Mouse (Mus musculus) ES-CJ7 (cell line): Measurements from ENCODE around the gene Gpank1.

Experiments
- DNase-seq: peaks from one replicate; pipeline ENCODE4 v3.0.0; 2011; ENCODE audit warnings: low read depth, low spot score

The Gpank1 gene

DNA sequence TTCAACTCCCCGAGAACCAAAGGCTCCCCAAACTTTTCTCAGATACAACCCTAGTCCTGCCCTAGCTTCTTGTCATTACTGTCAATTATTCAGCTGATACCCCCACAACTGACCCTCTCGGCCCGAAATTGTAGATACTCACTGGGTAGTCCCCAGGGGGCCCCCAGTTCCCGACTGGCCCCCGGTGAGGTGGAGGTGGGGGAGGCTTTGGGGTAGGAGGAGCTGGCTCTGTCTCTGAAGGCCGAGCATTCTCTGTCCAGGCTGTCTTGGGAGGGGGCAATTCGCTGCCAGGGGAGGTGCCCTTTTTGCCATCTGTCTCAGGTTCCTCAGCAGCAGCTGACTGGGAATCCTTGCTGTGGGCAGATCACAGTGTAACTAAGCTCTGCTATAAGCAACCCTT is 38.4 kb downstream of the Gpank1 start:
- no peak for DNase-seq

DNA sequence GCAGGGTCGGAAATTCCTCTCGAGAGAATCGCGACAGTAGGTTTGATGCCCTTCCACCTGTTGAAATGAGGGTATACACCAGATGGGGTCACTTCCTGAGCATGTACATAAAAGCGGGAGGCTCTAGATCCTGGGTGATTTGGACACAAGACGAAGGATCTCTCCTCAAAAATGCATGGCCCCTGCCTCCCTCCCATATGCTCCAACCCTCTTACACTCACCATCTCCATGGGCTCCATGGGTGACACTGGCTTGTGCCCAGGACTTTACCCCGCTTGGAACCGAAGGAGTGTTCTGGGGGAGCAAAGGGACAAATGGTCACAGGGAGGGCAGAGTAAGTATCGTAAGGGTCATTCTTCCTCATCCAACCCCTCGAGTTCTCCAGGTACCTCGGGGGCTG is 40.2 kb downstream of the Gpank1 start:
- DNase-seq: no peak

GRCm38 (mm10) chr17:35162121-35162520 is 40.9 kb downstream of the Gpank1 start:
- DNase-seq: no peak

DNA sequence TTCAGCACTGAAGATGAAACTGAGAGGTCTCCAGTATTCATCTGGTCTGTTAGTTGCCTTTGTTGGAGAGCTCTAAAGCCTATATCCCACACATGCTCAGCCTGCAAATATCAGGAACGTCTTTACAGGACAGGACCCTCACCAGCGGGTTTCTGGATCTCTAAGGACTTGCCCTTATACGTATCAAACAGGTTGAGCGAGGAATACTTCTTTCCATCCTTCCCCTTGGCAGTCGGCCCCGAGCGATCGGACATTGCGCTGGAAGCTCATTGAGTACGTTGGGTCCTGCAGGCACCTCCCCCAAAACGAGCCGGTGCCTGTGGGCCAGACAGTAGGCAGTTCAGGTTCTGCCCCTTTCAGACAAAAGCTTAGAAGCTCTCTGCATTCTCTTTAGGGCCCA is 41.5 kb downstream of the Gpank1 start:
- DNase-seq: no peak

DNA sequence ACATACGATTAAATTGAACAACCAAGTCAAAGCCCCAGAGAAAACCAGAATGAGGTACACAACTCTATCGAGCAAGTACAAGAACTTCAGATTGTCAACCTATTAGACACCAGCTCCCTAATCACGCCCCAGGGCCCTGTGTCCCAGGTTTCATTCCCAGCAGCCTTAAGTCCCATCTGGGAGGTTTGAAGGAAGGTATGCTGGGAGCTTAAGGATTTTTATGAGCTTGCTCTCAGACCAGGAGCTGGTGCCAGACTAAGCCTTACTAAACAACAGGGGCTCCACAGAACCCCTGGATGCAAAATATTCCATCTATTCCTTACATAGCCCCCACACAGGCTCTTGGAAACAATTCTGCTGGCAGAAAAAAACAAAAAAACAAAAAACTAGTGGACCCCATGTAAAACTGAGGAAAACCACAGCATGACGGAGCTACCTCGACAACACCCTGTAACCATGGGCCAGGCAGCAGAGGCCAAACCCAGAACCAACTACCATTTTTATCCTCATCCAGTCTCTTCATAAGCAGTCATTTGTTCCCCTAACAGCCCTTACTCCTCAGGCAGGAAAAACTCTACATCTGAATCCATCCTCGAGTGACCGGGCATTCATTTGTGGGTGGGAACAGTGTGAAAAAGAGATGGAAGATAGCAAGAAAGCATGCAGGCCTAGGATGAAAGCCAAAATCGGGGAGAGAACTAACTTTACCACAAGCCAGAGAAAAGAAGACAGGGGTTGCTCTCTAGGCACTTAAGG is 42.2 kb downstream of the Gpank1 start:
- no peak for DNase-seq

DNA sequence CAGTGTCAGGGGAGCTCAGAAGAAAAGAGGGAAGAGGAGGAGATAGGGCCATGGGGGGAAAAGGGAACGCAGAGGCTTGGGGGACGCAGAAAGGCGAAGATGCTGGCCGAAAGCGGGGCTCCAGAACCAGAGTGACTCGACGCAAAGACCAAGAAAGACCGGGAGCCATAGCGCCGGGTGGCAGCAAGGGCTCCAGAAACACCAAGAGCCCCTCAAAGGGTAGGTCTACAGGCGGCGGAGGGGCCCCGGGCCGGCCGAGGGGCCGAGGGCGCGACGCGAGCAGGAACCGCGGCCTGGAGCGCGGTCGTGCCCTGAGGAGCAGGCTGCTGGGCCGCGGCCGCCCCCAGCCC is 42.9 kb downstream of the Gpank1 start:
- no peak for DNase-seq

GRCm38 (mm10) chr17:35164568-35165450 is 43.6 kb downstream of the Gpank1 start, which contains the start of gene Prrc2a:
TSS of gene Prrc2a (minus strand) at chr17:35164897.
- peak; percentile 100 for DNase-seq

DNA sequence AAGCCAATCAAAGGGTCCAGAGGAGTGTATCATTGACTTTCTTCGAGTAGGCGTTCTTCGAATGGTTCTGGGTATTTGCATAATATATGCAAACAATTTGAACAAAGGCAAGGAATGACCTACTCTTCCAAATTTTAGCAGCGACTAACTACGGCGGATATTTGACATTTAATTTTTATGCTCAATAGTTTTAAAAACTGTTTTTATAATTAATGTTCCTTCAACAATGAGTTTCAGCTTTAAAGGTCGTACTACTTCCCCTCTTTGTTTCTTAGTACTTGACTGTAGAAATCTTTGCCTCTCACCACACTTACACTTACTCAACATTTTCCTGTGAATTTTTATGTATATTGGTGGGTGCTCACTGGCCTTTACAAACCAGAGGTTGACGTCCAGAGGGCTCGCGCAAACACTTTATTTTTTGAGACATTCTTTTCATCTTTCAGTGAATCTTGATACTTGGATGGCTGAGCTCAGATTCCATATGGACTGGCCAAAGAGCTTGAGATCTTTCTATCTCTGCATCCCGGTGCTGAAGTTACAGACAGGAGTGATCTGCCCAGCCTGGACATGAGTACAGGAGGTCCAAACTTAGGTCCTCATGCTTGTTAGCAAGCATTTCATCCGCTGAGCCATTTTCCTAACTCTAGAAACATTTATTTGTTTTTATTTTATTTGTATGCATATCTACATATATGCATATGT is 44.3 kb downstream of the Gpank1 start:
- DNase-seq: no peak

DNA sequence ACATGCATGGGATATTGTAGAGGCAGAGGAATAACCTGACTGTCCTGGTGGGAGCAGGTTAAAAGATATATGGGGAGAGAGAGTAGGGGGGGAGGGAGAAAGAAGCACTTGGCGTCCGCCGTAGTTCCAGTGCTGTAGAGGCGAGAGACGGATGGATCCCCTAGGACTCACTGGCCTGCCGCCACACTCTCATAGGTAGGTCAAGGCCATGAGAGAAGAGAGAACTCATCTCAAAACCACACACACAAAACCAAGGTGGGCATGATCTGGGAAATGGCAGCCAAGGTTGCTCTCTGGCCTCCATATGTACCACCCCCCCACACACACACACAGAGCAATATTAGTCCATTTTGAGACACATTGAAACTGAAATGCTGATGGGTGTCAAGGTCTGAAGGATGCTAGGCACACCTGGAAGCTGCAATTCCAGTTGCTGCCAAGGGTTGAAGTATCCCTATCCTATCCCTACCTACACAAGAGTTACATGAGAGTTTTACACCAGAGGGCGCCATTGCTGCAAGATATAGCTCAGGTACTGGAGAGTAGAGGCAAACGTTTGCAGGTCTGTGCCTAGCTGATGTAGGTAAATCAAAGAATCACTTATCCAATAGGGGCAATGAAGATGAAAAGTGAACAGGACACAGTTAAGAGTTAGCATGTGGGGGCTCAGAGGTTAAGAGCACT is 45.2 kb downstream of the Gpank1 start:
- DNase-seq: peak; percentile 97

- no peak for DNase-seq
Measured at GRCm38 (mm10) chr17:35167794-35168193, 46.5 kb downstream of the Gpank1 start.

GRCm38 (mm10) chr17:35168541-35169207 is 47.4 kb downstream of the Gpank1 start:
- peak; percentile 85 for DNase-seq

- no peak for DNase-seq
Measured at GRCm38 (mm10) chr17:35172445-35173234, 51.4 kb downstream of the Gpank1 start.

- DNase-seq: no peak
Measured at GRCm38 (mm10) chr17:35173329-35173728, 52.1 kb downstream of the Gpank1 start.
